Mouse (Mus musculus) lung, postnatal 0 days (tissue): ENCODE data around the gene Mbl2.
"Not testable (repeated sequence)": the region's sequence is repeated elsewhere in the genome, so short reads cannot be mapped to it uniquely, and the experiment has no call there.

Experiments used
- CTCF ChIP-seq: IDR thresholded peaks from 2 replicates; pipeline ENCODE4 v1.5.1; 2016; ENCODE audit warnings: antibody characterized with exemption, mild to moderate bottlenecking
- EP300 ChIP-seq: IDR thresholded peaks from 2 replicates; pipeline ENCODE4 v1.6.1; 2016; ENCODE audit warnings: antibody characterized with exemption, mild to moderate bottlenecking, control low read depth

- not testable (repeated sequence) for TF ChIP-seq CTCF, EP300
Observed at GRCm38 (mm10) chr19:30209006-30209405, 23.7 kb upstream of the Mbl2 start.
